Mouse (Mus musculus) heart, postnatal 0 days (tissue): ENCODE results near the gene Psmd14. TPM values are rescaled to one million over a fixed set of nuclear protein-coding genes. Genes with fewer than 3 reads are reported as not detected.

Experiments used
- ATAC-seq: fragments of 200-750 bp; cut with Nextera tagmentation; 2 replicates; pipeline ENCODE4 v1.8.0; 2017; ENCODE audit warnings: low read depth, moderate number of reproducible peaks, moderate library complexity; ENCODE audit not compliant: insufficient read depth
- DNase-seq: peaks from one replicate; pipeline ENCODE4 v3.0.0-alpha.2; 2016; ENCODE audit warnings: low spot score
- H3K27ac ChIP-seq: fragments of 300-500 bp; sonication (generic); 2 replicates; pipeline ENCODE4 v1.5.1; 2014; ENCODE audit warnings: low read depth, mild to moderate bottlenecking
- H3K27me3 ChIP-seq: fragments of 300-500 bp; sonication (generic); 2 replicates; pipeline ENCODE4 v1.6.1; 2014; ENCODE audit warnings: low read length, mixed read lengths; ENCODE audit not compliant: control insufficient read depth, insufficient read depth
- H3K36me3 ChIP-seq: fragments of 300-500 bp; sonication (generic); replicated peaks from 2 replicates; pipeline ENCODE4 v1.6.1; 2014; ENCODE audit warnings: low read length, mixed read lengths; ENCODE audit not compliant: control insufficient read depth, insufficient read depth
- H3K4me1 ChIP-seq: fragments of 300-500 bp; sonication (generic); 2 replicates; pipeline ENCODE4 v1.6.1; 2014; ENCODE audit warnings: antibody characterized with exemption; ENCODE audit not compliant: control insufficient read depth, insufficient read depth
- H3K4me2 ChIP-seq: fragments of 300-500 bp; sonication (generic); 2 replicates; pipeline ENCODE4 v1.6.1; 2014; ENCODE audit warnings: low read depth, mild to moderate bottlenecking, low read length, moderate library complexity
- H3K4me3 ChIP-seq: fragments of 300-500 bp; sonication (generic); 2 replicates; pipeline ENCODE4 v1.5.1; 2014; ENCODE audit warnings: low read depth, low read length
- H3K9ac ChIP-seq: fragments of 300-500 bp; sonication (generic); replicated peaks from 2 replicates; pipeline ENCODE4 v1.6.1; 2014; ENCODE audit warnings: low read depth, low read length, mixed read lengths
- H3K9me3 ChIP-seq: fragments of 300-500 bp; sonication (generic); replicated peaks from 2 replicates; pipeline ENCODE4 v1.6.1; 2016; ENCODE audit warnings: low read length; ENCODE audit not compliant: control insufficient read depth
- CTCF ChIP-seq: IDR thresholded peaks from 2 replicates; pipeline ENCODE4 v1.5.1; 2016; ENCODE audit warnings: antibody characterized with exemption, control low read depth, low read depth
- EP300 ChIP-seq: IDR thresholded peaks from 2 replicates; pipeline ENCODE4 v1.6.1; 2016; ENCODE audit warnings: antibody characterized with exemption, low read depth
- WGBS: fragments of 180-500 bp; shearing (Covaris S2); extraction: QIAGEN DNeasy Blood & Tissue Kit; methylation state at CpG from one replicate; pipeline ENCODE4 v1.1.7; 2014; 5-methylcytosine and 5-hydroxymethylcytosine counted together
- polyA plus RNA-seq: library from polyadenylated mRNA; unstranded; fragments of >200 nt; fragmentation: Nextera tagmentation; extraction: Ambion mirVana; gene quantifications from 2 replicates; pipeline ENCODE4 v1.2.1, GENCODE M21; 2015
- total RNA-seq: library from RNA; depleted of rRNA; stranded (reverse); fragments of >200 nt; gene quantifications from 2 replicates; pipeline ENCODE4 v1.2.3, GENCODE M21; 2014; ENCODE audit warnings: low replicate concordance

Gene Psmd14
- total and polyA plus RNA-seq, 2 experiments from 2014 or later = 84.5 to 115 TPM

GRCm38 (mm10) chr2:61805541-61806345, 94.2 kb downstream of the Psmd14 start:
- H3K27ac ChIP-seq = no peak overlapping the region
- H3K27me3 ChIP-seq = peaks cover 89% of the 10 kb centered on the region
- H3K4me1 ChIP-seq = peaks cover 5% of the 10 kb centered on the region; the same call in 1 of the 2 replicates
- no peaks in the 10 kb centered on the region for H3K36me3 ChIP-seq
- H3K9me3 ChIP-seq = no peaks in the 10 kb centered on the region
- TF ChIP-seq CTCF (no peak), EP300 (no peak)
- DNase-seq = no peak
- no peak overlapping the region for H3K9ac ChIP-seq
- no peak for ATAC-seq
- 0 out of 2 replicates have a peak overlapping the region, but pooled peaks have one; percentile 9 for H3K4me2 ChIP-seq
- WGBS = 3% methylated on average over 34 of the region's 39 CpGs
- H3K4me3 ChIP-seq = peak overlapping the region; percentile 17; the same call in 1 of the 2 replicates

GRCm38 (mm10) chr2:61806346-61806825, 94.9 kb downstream of the Psmd14 start:
- DNase-seq (no peak), ATAC-seq (no peak)
- 8% methylated on average over 3 of the region's 3 CpGs for WGBS
- H3K36me3 ChIP-seq = no peaks in the 10 kb centered on the region
- no peaks in the 10 kb centered on the region for H3K9me3 ChIP-seq
- peaks cover 95% of the 10 kb centered on the region for H3K27me3 ChIP-seq
- H3K4me2 ChIP-seq = no peak overlapping the region
- H3K9ac ChIP-seq = no peak overlapping the region
- H3K4me1 ChIP-seq = peaks cover 5% of the 10 kb centered on the region; the same call in 1 of the 2 replicates
- H3K4me3 ChIP-seq = no peak overlapping the region
- no peak overlapping the region for H3K27ac ChIP-seq
- TF ChIP-seq EP300 (no peak), CTCF (no peak)

- peaks cover 5% of the 10 kb centered on the region; the same call in 1 of the 2 replicates for H3K4me1 ChIP-seq
- DNase-seq (no peak), ATAC-seq (no peak; the same call in 1 of the 2 replicates)
- no peak overlapping the region for H3K4me3 ChIP-seq
- H3K27ac ChIP-seq = no peak overlapping the region
- no peak overlapping the region for H3K9ac ChIP-seq
- TF ChIP-seq EP300 (no peak), CTCF (no peak)
- H3K4me2 ChIP-seq = no peak overlapping the region
- H3K9me3 ChIP-seq = no peaks in the 10 kb centered on the region
- peaks cover 96% of the 10 kb centered on the region for H3K27me3 ChIP-seq
- no peaks in the 10 kb centered on the region for H3K36me3 ChIP-seq
- 2% methylated on average over 22 of the region's 22 CpGs for WGBS
These were observed 95.7 kb downstream of the Psmd14 start for GRCm38 (mm10) chr2:61807151-61807550.

GRCm38 (mm10) chr2:61807781-61808180, 96.3 kb downstream of the Psmd14 start:
- Histone ChIP-seq H3K9me3 (no peaks in the 10 kb centered on the region), H3K27ac (no peak overlapping the region), H3K4me3 (no peak overlapping the region), H3K9ac (no peak overlapping the region), H3K27me3 (peaks cover 96% of the 10 kb centered on the region), H3K4me2 (no peak overlapping the region), H3K36me3 (no peaks in the 10 kb centered on the region), H3K4me1 (peaks cover 5% of the 10 kb centered on the region; the same call in 1 of the 2 replicates)
- ATAC-seq = no peak
- no peak for DNase-seq
- no peak for TF ChIP-seq EP300
- no peak for TF ChIP-seq CTCF
- 35% methylated on average over 2 of the region's 2 CpGs for WGBS

GRCm38 (mm10) chr2:61808776-61809175, 97.3 kb downstream of the Psmd14 start:
- DNase-seq (no peak), ATAC-seq (no peak)
- no peak overlapping the region for H3K27ac ChIP-seq
- H3K4me3 ChIP-seq = no peak overlapping the region
- H3K36me3 ChIP-seq = no peaks in the 10 kb centered on the region
- no peak for TF ChIP-seq EP300
- no peak for TF ChIP-seq CTCF
- H3K4me1 ChIP-seq = peaks cover under 1% of the 10 kb centered on the region; the same call in 1 of the 2 replicates
- WGBS = 8% methylated on average over 6 of the region's 6 CpGs
- H3K27me3 ChIP-seq = peaks cover 96% of the 10 kb centered on the region
- H3K9me3 ChIP-seq = no peaks in the 10 kb centered on the region
- H3K9ac ChIP-seq = no peak overlapping the region
- no peak overlapping the region for H3K4me2 ChIP-seq
